Mouse (Mus musculus) left cerebral cortex, adult 11 months (tissue): ENCODE data around the gene Cntf.
A peak's percentile ranks its signal among the peaks of the same experiment; 100 is the strongest.
"Not testable (repeated sequence)": the region's sequence is repeated elsewhere in the genome, so short reads cannot be mapped to it uniquely, and the experiment has no call there.

Experiments
- DNase-seq: peaks from one replicate; pipeline ENCODE4 v3.0.0; 2022; ENCODE audit warnings: low spot score

Cntf gene

GRCm38 (mm10) chr19:12762212-12763130, 3.0 kb downstream of the Cntf start:
- DNase-seq, result no peak

- peak; percentile 39 for DNase-seq
These were observed 5.8 kb downstream of the Cntf start for GRCm38 (mm10) chr19:12759656-12760055.

DNA sequence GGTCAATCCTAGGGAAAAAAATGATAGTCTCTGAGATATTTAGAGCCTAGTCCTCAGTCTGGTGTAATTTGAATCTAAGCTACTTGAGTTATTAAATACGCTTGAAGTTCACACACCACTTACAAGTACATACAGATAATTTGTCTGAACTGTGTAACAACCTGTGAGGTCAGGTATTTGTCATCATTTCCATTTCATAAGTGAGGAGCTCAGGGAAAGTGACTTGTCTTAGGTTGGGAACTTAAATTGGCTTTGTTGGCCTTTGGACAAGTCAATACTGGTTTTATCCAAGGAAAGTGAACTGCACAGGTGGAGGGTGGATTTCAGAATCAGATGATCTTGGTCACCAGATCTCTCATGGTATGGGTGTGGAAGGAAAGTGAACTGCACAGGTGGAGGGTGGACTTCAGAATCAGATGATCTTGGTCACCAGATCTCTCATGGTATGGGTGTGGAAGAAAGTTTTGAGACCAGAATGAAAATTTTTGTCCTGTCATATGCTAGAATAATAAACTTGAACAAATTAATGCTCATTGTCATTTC, 6.4 kb downstream of the Cntf start:
- no peak for DNase-seq

DNA sequence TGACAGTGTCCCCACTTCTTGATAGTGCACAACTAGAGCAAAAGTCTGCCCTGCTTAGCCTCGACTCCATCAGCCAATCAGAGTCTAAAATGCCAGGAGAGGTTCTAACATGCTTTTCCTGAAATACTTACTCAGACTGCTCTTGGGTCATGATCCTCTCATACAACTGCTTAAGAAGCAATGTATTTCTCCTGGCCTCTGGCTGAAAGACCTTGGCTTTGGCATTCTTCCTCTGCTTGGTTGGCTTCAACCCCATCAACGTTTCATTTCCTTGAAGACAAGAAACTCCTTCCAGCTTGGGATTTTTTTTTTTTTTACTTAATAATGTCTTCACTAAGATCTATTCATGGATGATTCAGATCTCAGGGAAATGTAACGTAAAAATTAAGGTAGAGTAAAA, 9.1 kb downstream of the Cntf start:
- DNase-seq, result no peak

- DNase-seq, result no peak
These were observed 33.5 kb downstream of the Cntf start for GRCm38 (mm10) chr19:12731950-12732349.

DNA sequence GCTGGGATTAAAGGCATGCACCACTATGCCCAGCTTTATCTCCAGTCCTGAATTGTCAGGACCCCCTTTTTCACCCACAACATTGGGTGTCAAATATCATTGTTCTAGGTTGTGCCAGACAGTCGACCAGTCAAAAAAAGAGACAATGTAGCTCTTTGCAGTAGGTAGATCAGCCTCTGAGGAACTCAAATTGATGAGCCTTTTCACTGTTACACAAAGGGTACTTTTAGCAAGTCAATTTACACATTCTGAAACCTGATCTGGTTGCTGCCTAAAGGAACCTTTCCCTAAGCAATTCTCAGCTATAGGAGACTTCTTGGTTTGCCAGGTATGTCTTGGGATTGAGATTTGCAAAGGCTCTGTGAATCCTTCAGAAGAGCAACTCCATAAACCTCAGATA, 34.4 kb downstream of the Cntf start:
- no peak for DNase-seq

DNA sequence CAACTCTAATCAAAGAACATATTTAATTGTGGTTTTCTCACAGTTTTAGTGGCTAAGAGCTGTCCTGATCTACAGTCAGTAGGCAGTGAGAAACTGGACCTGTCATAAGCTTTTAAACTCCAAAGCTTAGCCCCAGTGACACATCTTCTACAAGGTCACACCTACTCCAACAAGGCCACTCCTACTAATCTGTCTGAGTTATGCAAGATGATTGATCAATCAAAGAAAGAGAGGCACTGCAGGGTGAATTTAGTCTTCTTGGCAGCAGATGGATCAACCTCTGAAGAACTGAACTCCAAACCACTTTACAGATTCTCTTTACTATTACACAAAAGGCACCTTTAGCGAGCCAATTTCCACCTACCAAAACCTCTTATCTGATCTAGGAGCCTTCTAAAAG, 39.6 kb downstream of the Cntf start:
- no peak for DNase-seq

GRCm38 (mm10) chr19:12722308-12722707, 43.1 kb downstream of the Cntf start:
- no peak for DNase-seq

DNA sequence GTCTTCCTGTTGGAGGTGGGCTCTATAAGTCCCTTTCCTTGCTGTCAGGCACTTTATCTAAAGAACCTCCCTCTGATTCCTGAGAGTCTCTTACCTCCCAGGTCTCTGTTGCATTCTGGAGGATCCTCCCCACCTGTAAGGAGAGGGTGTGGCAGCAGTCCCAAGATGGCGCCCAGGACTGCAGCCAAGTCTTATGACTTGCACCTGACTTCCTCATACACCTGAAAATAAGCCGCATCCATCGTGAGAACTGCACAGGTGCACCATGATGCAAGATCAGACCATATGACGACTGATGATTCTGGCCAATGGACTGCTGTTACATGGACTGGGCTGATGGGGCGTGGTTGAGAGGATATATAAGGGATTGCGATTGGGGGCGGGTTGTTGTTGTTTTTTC, 43.8 kb downstream of the Cntf start:
- not testable (repeated sequence) for DNase-seq

DNA sequence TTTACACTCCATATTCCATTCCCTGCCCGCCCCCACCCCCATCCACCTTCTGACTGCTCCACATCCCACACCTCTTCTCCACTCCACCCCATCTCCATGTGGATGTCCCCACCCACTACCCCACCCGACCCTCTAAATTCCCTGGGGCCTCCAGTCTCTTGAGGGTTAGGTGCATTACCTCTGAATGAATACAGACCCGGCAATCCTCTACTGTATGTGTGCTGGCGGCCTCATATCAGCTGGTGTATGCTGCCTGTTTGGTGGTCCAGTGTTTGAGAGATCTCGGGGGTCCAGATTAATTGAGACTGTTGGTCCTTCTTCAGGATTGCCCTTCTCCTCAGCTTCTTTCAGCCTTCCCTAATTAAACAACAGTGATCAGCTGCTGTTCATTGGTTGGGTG, 44.5 kb downstream of the Cntf start:
- not testable (repeated sequence) for DNase-seq

DNA sequence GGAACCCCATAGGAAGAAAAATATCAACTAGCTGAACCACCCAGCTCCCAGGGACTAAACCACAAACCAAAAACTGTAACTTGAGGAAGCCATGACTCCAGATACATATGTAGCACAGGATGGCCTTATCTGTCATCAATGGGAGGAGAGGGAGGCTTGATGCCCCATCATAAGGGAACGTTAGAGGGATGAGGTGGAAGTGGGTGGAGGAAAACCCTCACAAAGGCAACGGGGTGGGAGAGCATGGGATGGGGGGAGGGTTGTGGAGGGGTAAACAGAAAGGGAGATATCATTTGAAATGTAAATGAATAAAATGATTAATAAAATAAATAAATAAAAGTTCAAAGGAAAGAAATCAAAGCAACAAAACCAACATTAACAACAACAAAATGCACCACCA, 45.0 kb downstream of the Cntf start:
- DNase-seq, result no peak

- DNase-seq, result no peak
These were observed 46.2 kb downstream of the Cntf start for GRCm38 (mm10) chr19:12719189-12719588.
